Mouse (Mus musculus) heart, embryonic 14.5 days (tissue): ENCODE measurements around the gene Pabpc4l. TPM values are rescaled to one million over a fixed set of nuclear protein-coding genes. Genes with fewer than 3 reads are reported as not detected.
"Not testable (repeated sequence)": the region's sequence is repeated elsewhere in the genome, so short reads cannot be mapped to it uniquely, and the experiment has no call there.

ENCODE experiments used
- ATAC-seq: fragments of 200-750 bp; cut with Nextera tagmentation; 2 replicates; pipeline ENCODE4 v1.8.0; 2017; ENCODE audit warnings: low read depth, moderate TSS enrichment; ENCODE audit not compliant: insufficient number of reproducible peaks, insufficient read depth, low FRiP score
- H3K27ac ChIP-seq, 2 experiments: fragments of 200-500 bp in 1 of 2; fragments of 300-500 bp in 1 of 2; sonication (generic) in 1 of 2; replicated peaks in 1 of 2; 2 replicates each; pipeline ENCODE4 v1.5.1; 2012 to 2014; ENCODE audit warnings: low read depth in 2 of 2, low read length in 2 of 2, control low read depth in 1 of 2, mild to moderate bottlenecking in 1 of 2, mixed read lengths in 1 of 2; ENCODE audit not compliant: control insufficient read depth in 1 of 2, insufficient read depth in 1 of 2
- H3K27me3 ChIP-seq: fragments of 300-500 bp; sonication (generic); 2 replicates; pipeline ENCODE4 v1.6.1; 2014; ENCODE audit warnings: mild to moderate bottlenecking, low read length, control low read depth; ENCODE audit not compliant: control insufficient read depth, insufficient read depth
- H3K36me3 ChIP-seq: fragments of 300-500 bp; sonication (generic); 2 replicates; pipeline ENCODE4 v1.6.1; 2014; ENCODE audit warnings: mild to moderate bottlenecking, control low read depth, low read length, mixed read lengths; ENCODE audit not compliant: control insufficient read depth, insufficient read depth
- H3K4me1 ChIP-seq, 2 experiments: fragments of 200-500 bp in 1 of 2; fragments of 300-500 bp in 1 of 2; sonication (generic) in 1 of 2; 2 replicates each; pipeline ENCODE4 v1.6.1; 2012 to 2014; ENCODE audit warnings: low read length in 2 of 2, control low read depth in 1 of 2, mixed read lengths in 1 of 2; ENCODE audit not compliant: control insufficient read depth in 2 of 2, insufficient read depth in 2 of 2
- H3K4me2 ChIP-seq: fragments of 300-500 bp; sonication (generic); 2 replicates; pipeline ENCODE4 v1.6.1; 2014; ENCODE audit warnings: mild to moderate bottlenecking, low read length
- H3K4me3 ChIP-seq, 2 experiments: fragments of 200-500 bp in 1 of 2; fragments of 300-500 bp in 1 of 2; sonication (generic) in 1 of 2; 2 replicates each; pipeline ENCODE4 v1.5.1; 2012 to 2014; ENCODE audit warnings: low read length in 2 of 2, mild to moderate bottlenecking in 2 of 2, control low read depth in 1 of 2, low read depth in 1 of 2, moderate library complexity in 1 of 2; ENCODE audit not compliant: control insufficient read depth in 1 of 2, insufficient read depth in 1 of 2
- H3K9ac ChIP-seq: fragments of 300-500 bp; sonication (generic); 2 replicates; pipeline ENCODE4 v1.6.1; 2014; ENCODE audit warnings: mild to moderate bottlenecking, low read length
- H3K9me3 ChIP-seq: fragments of 300-500 bp; sonication (generic); 2 replicates; pipeline ENCODE4 v1.6.1; 2016; ENCODE audit warnings: low read length, control low read depth; ENCODE audit not compliant: control insufficient read depth
- WGBS: fragments of 180-500 bp; shearing (Covaris S2); extraction: QIAGEN DNeasy Blood & Tissue Kit; methylation state at CpG from one replicate; pipeline ENCODE4 v1.1.7; 2014; 5-methylcytosine and 5-hydroxymethylcytosine counted together
- polyA plus RNA-seq: library from polyadenylated mRNA; unstranded; fragments of >200 nt; fragmentation: Nextera tagmentation; extraction: Ambion mirVana; gene quantifications from 2 replicates; pipeline ENCODE4 v1.2.1, GENCODE M21; 2014

The Pabpc4l gene
- polyA plus RNA-seq: 11.1 and 11.8 TPM in 2 replicates

DNA sequence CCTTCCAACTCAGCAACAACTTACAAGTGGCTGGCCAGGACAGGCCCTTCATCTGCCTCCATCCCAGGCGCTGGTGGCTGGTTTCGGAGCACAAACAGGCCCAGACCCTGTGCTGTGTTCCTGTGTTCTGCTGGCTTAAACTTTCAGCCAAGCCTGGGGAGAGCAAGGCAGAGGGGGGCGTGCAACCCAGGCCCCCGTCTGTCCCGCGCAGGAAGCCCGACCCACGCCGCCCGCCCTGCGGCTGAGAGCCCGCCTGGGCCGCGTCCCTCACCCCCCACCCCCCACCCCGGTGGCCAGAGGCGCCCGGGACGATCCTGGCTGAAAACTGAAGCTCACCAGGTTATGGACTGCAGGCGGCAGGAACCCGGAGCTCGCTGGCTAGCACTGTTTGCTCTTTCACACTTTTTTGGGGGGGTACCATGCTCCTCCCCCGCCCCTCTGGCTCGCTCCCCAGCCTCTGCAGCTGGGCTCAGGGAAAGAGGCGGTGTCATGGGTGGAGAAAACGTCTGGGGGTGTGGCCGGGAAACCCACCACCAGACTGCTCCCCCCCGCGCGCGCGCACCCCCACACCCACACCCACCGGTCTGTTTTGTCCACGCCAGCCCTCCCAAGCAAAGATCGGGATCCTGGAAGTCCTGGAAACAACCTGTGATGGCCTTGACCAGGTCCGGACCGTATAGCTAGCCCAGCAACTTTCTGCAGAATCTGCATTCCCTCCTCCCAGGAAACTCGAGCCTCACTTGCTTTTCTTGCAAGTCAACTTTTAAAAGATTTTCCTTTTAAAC is at the start of gene Pabpc4l:
Pabpc4l (minus strand) TSS at position 739 of the 785 bp plus-strand sequence.
- H3K4me2 ChIP-seq: peak within 1 kb of the TSS; percentile 77
- H3K36me3 ChIP-seq: no peaks in the 10 kb centered on the region
- peak within 1 kb of the TSS; percentile 46 to 65; a peak in 3 of 4 replicates for H3K27ac ChIP-seq
- H3K4me1 ChIP-seq: peaks cover 0 to 4% of the 10 kb centered on the region in 2 experiments; a peak in 1 of 4 replicates
- H3K9me3 ChIP-seq: 0 out of 2 replicates have a peak, but pooled peaks cover 3% of the 10 kb centered on the region
- H3K27me3 ChIP-seq: no peaks in the 10 kb centered on the region
- WGBS: under 1% methylated on average over 35 of the region's 37 CpGs
- peak; percentile 90 for ATAC-seq
- H3K9ac ChIP-seq: peak within 1 kb of the TSS; percentile 78
- peak within 1 kb of the TSS; percentile 55 to 74 for H3K4me3 ChIP-seq

DNA sequence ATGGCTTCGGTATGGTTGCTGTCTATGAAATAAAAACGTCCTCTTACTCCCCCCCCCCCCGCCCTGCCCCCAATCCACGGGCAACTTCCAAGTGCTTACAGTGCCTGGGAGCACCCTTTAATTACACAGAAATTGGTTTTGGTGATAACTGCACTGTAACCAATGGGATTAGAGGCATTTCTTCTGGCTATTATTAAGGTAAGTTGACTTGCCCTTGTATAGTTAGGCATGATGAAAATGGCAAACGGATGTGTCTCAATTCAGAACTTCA is 42.9 kb upstream of the Pabpc4l start:
- Histone ChIP-seq H3K27ac (no peak overlapping the region), H3K27me3 (no peaks in the 10 kb centered on the region), H3K9me3 (no peaks in the 10 kb centered on the region), H3K4me3 (no peak overlapping the region), H3K4me2 (no peak overlapping the region), H3K36me3 (no peaks in the 10 kb centered on the region), H3K4me1 (no peaks in the 10 kb centered on the region), H3K9ac (no peak overlapping the region)
- no peak for ATAC-seq
- WGBS: 53% methylated on average over 5 of the region's 5 CpGs

DNA sequence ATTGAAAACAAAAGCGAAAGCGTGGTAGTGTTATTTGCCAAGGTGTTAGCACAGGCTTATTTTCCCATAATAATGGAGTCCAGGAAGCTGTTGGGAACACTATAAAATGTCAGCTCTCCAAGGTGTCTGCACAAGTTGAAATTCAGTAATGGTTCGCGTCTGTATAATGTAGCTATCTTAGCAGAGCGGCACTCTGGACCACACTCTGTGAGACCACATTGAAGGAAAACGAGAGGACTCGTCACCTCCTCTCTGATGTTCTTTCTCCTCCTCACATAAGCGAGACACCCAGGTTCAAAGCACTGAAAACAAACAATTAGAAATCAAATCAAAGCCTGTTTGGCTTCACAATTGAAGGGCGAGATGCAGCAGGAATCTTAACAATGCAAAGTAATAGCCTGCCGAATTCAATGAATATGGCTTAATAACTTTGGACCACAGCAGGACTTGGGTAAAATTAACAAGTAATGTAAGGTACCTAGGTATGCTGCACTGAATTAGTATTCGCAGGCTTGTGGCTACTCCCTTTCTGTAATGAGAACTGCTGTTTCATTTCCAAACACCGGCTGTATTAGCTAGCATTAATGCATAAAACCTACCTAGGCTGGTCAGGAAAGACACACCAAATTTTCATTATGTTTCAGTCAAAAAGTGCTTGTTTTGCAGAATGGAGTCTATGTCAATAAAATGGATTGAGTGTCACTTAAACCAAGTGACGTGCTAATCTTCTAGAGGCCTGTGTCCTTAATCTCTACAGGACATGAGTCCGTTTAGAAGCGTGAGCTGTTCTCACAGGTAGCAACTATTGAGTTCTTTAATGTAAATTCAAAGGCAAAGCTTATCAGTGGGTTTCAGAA is 42.3 kb upstream of the Pabpc4l start:
- no peak for ATAC-seq
- Histone ChIP-seq H3K27ac (no peak overlapping the region), H3K4me2 (peak overlapping the region; percentile 14), H3K4me1 (no peaks in the 10 kb centered on the region), H3K9ac (no peak overlapping the region), H3K4me3 (peak overlapping the region in 1 of 2 experiments; percentile 7; a peak in 3 of 4 replicates), H3K27me3 (no peaks in the 10 kb centered on the region), H3K9me3 (no peaks in the 10 kb centered on the region), H3K36me3 (no peaks in the 10 kb centered on the region)
- WGBS: 54% methylated on average over 15 of the region's 15 CpGs

GRCm38 (mm10) chr3:46486091-46486490 is 38.1 kb upstream of the Pabpc4l start:
- H3K36me3 ChIP-seq, H3K4me3 ChIP-seq, H3K4me2 ChIP-seq, ATAC-seq, H3K4me1 ChIP-seq, H3K27ac ChIP-seq, H3K9ac ChIP-seq, H3K9me3 ChIP-seq, H3K27me3 ChIP-seq: not testable (repeated sequence)
- 68% methylated on average over 1 of the region's 1 CpGs for WGBS

GRCm38 (mm10) chr3:46448266-46448532 is 180 bp upstream of the Pabpc4l start:
- Histone ChIP-seq H3K27ac (no peak overlapping the region), H3K4me1 (peaks cover 0 to 4% of the 10 kb centered on the region in 2 experiments; a peak in 1 of 4 replicates), H3K9me3 (0 out of 2 replicates have a peak, but pooled peaks cover 3% of the 10 kb centered on the region), H3K27me3 (no peaks in the 10 kb centered on the region), H3K36me3 (no peaks in the 10 kb centered on the region), H3K4me3 (peak overlapping the region; percentile 55 to 74), H3K4me2 (peak overlapping the region; percentile 77), H3K9ac (peak overlapping the region; percentile 78)
- ATAC-seq: no peak
- WGBS: 20% methylated on average over 5 of the region's 5 CpGs

DNA sequence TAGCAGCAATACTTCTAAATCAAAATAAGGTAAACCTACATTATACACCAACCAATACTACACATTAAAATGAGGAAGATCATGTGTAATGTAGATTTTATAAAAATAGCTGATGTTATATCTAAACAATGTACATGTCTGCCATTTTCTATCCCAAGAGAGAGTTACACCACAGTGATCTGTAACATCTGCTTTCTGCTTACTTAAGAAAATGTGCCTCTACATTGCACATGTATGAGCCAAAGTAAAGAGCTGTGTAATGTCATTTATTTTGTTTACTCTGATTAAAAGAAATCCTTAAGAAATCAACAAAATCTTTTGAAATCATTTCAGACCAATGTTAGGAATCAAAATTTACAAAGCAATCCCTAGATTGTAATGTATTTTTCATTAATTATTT is 16.6 kb downstream of the Pabpc4l start:
- ATAC-seq: no peak
- H3K4me1 ChIP-seq: no peaks in the 10 kb centered on the region
- no peaks in the 10 kb centered on the region for H3K9me3 ChIP-seq
- H3K36me3 ChIP-seq: no peaks in the 10 kb centered on the region
- H3K27me3 ChIP-seq: no peaks in the 10 kb centered on the region
- no peak overlapping the region for H3K27ac ChIP-seq
- H3K9ac ChIP-seq: no peak overlapping the region
- no peak overlapping the region for H3K4me3 ChIP-seq
- no peak overlapping the region for H3K4me2 ChIP-seq
